Mouse (Mus musculus): ENCODE results near the gene Krtap5-2. TPM values are rescaled to one million over a fixed set of nuclear protein-coding genes. Genes with fewer than 3 reads are reported as not detected.

Krtap5-2 gene
- not detected in 2 replicates for polyA plus RNA-seq (2012; rRNA removed)

DNA sequence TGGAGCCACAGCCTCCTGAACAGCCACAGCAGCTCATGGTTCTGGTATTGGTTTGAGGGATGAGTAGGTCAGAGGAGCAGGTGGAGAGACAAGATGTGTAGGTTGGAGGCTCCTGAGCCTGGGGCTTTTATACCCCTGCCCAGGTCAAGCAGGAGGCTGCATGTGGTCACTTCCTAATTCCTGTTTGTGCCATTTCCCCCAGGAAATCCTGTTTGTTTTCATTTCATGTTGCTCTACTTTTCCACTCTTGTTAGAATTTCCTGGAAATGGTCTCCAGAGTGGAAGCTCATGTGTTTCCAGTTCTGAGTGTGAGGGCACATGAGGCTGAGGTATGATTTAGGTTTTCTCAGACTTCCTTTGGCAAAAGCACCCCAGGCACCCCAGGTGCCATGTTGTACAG, at the start of gene Krtap5-2:
TSS of gene Krtap5-2 (minus strand) at position 101 of the 400 bp plus-strand sequence.

DNA sequence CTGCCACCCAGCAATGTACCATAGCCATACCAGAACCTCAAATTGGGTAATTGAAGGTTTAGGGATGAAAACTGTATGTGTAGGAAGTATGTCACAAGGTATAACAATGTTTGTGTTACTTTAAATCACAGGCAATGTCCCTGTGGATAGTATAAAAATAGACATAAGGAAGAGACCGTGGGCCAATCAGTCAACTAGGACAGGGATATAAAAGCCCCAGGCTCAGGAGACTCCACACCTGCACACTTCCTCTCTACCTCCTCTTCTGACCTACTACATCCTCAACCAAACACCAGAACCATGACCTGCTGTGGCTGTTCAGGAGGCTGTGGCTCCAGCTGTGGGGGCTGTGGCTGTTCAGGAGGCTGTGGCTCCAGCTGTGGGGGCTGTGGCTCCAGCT, 35.8 kb upstream of the Krtap5-2 start, which contains the start of gene Gm7579:
TSS of gene Gm7579 (plus strand) at position 301 of the 400 bp plus-strand sequence.

DNA sequence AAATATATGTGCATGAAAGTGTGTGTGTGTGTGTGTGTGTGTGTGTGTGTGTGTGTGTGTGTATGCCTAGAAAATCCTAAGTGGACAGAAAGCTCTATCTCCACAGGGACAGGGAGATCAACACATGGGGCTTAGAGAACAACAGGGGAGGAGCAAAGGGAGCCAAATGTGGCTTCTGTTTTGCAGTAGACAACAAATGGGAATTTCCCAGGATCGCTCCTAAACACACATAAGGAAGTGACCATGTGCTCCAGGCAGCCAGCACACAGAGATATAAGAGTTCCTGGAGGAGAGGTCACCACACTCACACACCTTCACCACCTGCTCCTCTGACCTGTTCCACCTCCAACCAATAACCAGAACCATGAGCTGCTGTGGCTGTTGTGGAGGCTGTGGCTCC, 25.3 kb upstream of the Krtap5-2 start, which contains the start of gene Krtap5-3:
TSS of gene Krtap5-3 (plus strand) at position 301 of the 400 bp plus-strand sequence.

DNA sequence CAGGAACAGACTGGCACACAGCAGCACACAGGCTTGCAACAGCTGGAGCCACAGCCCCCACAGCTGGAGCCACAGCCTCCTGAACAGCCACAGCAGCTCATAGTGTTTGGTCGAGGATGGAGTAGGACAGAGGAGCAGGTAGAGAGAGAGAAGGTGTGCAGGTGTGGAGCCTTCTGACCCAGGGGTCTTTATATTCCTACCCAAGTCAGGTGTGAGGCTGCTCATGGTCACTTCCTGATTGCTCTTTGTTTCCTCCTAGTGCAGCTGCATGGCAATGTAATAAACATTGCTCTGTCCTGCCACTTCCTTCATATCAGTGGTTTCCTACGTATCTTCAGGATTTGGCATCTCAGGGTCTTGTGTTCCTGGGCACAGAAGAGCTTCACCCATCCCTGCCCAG, 14.5 kb upstream of the Krtap5-2 start, which contains the start of gene Gm10153:
TSS of gene Gm10153 (minus strand) at position 101 of the 400 bp plus-strand sequence.

DNA sequence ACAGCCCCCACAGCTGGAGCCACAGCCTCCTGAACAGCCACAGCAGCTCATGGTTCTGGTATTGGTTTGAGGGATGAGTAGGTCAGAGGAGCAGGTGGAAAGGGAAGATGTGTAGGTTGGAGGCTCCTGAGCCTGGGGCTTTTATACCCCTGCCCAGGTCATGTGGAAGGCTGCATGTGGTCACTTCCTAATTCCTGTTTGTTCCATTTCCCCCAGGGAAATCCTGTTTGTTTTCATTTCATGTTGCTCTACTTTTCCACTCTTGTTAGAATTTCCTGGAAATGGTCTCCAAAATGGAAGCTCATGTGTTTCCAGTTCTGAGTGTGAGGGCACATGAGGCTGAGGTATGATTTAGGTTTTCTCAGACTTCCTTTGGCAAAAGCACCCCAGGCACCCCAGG, 10.2 kb downstream of the Krtap5-2 start, which contains the start of gene Gm4553:
TSS of gene Gm4553 (minus strand) at position 101 of the 400 bp plus-strand sequence.

DNA sequence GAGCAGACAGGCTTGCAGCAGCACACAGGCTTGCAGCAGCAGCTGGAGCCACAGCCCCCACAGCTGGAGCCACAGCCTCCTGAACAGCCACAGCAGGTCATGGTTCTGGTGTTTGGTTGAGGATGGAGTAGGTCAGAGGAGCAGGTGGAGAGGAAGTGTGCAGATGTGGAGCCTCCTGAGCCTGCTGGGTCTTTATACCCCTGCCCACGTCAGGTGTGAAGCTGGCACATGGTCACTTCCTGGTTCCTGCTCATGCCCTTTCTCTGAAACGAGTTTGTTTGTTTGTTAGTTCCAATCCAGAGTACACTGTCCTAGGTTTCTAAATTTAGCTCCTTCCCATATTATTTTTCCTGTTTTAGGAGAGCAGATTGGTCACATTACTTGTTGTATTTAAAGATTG, 18.8 kb downstream of the Krtap5-2 start, which contains the start of gene Gm29735:
TSS of gene Gm29735 (minus strand) at position 101 of the 400 bp plus-strand sequence.

DNA sequence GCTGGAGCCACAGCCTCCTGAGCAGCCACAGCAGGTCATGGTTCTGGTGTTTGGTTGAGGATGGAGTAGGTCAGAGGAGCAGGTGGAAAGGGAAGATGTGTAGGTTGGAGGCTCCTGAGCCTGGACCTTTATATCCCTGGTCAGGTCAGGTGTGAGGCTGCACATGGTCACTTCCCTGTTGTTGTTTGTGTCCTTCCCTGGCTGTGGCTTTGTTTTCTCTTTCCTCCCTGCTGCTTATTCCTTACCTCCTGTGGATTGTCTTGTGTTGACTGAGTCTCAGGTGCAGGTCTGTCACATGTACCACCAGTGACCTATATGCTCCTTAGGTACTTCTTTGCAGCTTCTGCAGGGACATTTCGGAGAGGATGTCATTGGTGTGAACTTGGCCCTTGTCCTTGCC, 31.3 kb downstream of the Krtap5-2 start, which contains the start of gene Gm45337:
TSS of gene Gm45337 (minus strand) at position 101 of the 400 bp plus-strand sequence.

DNA sequence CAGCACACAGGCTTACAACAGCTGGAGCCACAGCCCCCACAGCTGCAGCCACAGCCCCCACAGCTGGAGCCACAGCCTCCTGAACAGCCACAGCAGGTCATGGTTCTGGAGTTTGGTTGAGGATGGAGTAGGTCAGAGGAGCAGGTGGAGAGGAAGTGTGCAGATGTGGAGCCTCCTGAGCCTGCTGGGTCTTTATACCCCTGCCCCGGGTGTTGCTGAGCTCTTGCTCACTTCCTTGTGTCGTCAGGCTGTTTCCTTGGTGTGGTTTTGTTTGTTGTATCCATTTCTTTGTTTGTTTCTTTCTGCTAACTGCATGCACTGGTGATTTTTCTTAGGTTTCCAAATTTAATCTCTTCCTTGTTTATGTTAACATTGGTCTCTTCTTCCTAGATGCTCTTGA, 39.9 kb downstream of the Krtap5-2 start, which contains the start of gene Gm39115:
TSS of gene Gm39115 (minus strand) at position 101 of the 400 bp plus-strand sequence.

Other genes with a start within 250 kb of the Krtap5-2 start
- 0.89 and 1.2 TPM in 2 replicates for gene Brsk2, start 226.3 kb downstream of the Krtap5-2 start, polyA plus RNA-seq (2012; rRNA removed)
- gene Mob2, start 114.9 kb downstream of the Krtap5-2 start, polyA plus RNA-seq (2012; rRNA removed): 35.8 and 47.0 TPM in 2 replicates
- gene Dusp8, start 80.2 kb downstream of the Krtap5-2 start, polyA plus RNA-seq (2012; rRNA removed): 12.1 and 13.0 TPM in 2 replicates
- gene Gm45618, start 55.3 kb downstream of the Krtap5-2 start, polyA plus RNA-seq (2012; rRNA removed): not detected in 2 replicates
- gene Gm39115, start 40.0 kb downstream of the Krtap5-2 start, polyA plus RNA-seq (2012; rRNA removed): not detected in 2 replicates
- not detected in 2 replicates for gene Gm45337, start 31.4 kb downstream of the Krtap5-2 start, polyA plus RNA-seq (2012; rRNA removed)
- not detected in 2 replicates for gene Gm29735, start 18.9 kb downstream of the Krtap5-2 start, polyA plus RNA-seq (2012; rRNA removed)
- gene Gm4553, start 10.3 kb downstream of the Krtap5-2 start, polyA plus RNA-seq (2012; rRNA removed): not detected in 2 replicates
- gene Gm10153, start 14.4 kb upstream of the Krtap5-2 start, polyA plus RNA-seq (2012; rRNA removed): not detected in 2 replicates
- gene Krtap5-3, start 25.4 kb upstream of the Krtap5-2 start, polyA plus RNA-seq (2012; rRNA removed): not detected in 2 replicates
- not detected in 2 replicates for gene Gm7579, start 35.9 kb upstream of the Krtap5-2 start, polyA plus RNA-seq (2012; rRNA removed)
- not detected in 2 replicates for gene Krtap5-5, start 54.0 kb upstream of the Krtap5-2 start, polyA plus RNA-seq (2012; rRNA removed)
- gene Gm40460, start 65.1 kb upstream of the Krtap5-2 start, polyA plus RNA-seq (2012; rRNA removed): not detected in 2 replicates
- not detected in 2 replicates for gene Gm2431, start 82.3 kb upstream of the Krtap5-2 start, polyA plus RNA-seq (2012; rRNA removed)
- not detected in 2 replicates for gene Gm4559, start 98.4 kb upstream of the Krtap5-2 start, polyA plus RNA-seq (2012; rRNA removed)
- not detected in 2 replicates for gene Krtap5-1, start 121.1 kb upstream of the Krtap5-2 start, polyA plus RNA-seq (2012; rRNA removed)
- gene Krtap5-4, start 127.5 kb upstream of the Krtap5-2 start, polyA plus RNA-seq (2012; rRNA removed): not detected in 2 replicates
- gene Ifitm10, start 197.7 kb upstream of the Krtap5-2 start, polyA plus RNA-seq (2012; rRNA removed): 5.0 and 5.6 TPM in 2 replicates
- 0.52 and 2.4 TPM in 2 replicates for gene Gm49369, start 206.7 kb upstream of the Krtap5-2 start, polyA plus RNA-seq (2012; rRNA removed)
- gene Ctsd, start 212.0 kb upstream of the Krtap5-2 start, polyA plus RNA-seq (2012; rRNA removed): 813 and 888 TPM in 2 replicates

Measured in ovary, adult 2 months (tissue).